Mouse (Mus musculus) hindbrain, embryonic 13.5 days (tissue): ENCODE results near the gene Crygn. TPM values are rescaled to one million over a fixed set of nuclear protein-coding genes. Genes with fewer than 3 reads are reported as not detected.

Experiments
- polyA plus RNA-seq: library from polyadenylated mRNA; unstranded; fragments of >200 nt; fragmentation: Nextera tagmentation; extraction: Ambion mirVana; gene quantifications from 2 replicates; pipeline ENCODE4 v1.2.1, GENCODE M21; 2015

Crygn gene
- polyA plus RNA-seq, 1 experiment from 2014 or later: 2.1 TPM

Other genes starting within 250 kb of the Crygn start
- gene Gbx1, start 230.8 kb downstream of the Crygn start, polyA plus RNA-seq: 4.6 and 5.1 TPM in 2 replicates
- gene Asb10, start 217.0 kb downstream of the Crygn start, polyA plus RNA-seq: 0.16 and 0.49 TPM in 2 replicates
- 0.12 and 0.19 TPM in 2 replicates for gene 4931409K22Rik, start 201.2 kb downstream of the Crygn start, polyA plus RNA-seq
- 91.6 and 92.3 TPM in 2 replicates for gene Abcf2, start 180.5 kb downstream of the Crygn start, polyA plus RNA-seq
- 17.4 and 19.9 TPM in 2 replicates for gene Chpf2, start 171.3 kb downstream of the Crygn start, polyA plus RNA-seq
- 86.2 and 87.6 TPM in 2 replicates for gene Smarcd3, start 133.6 kb downstream of the Crygn start, polyA plus RNA-seq
- 45.5 and 45.6 TPM in 2 replicates for gene Nub1, start 72.5 kb downstream of the Crygn start, polyA plus RNA-seq
- gene Wdr86, start 27.3 kb downstream of the Crygn start, polyA plus RNA-seq: 7.0 and 8.0 TPM in 2 replicates
- 227 TPM in 2 replicates for gene Rheb, start 84.6 kb upstream of the Crygn start, polyA plus RNA-seq